ENCODE assay signal across 20 mouse cellular contexts in the genomic region with DNA sequence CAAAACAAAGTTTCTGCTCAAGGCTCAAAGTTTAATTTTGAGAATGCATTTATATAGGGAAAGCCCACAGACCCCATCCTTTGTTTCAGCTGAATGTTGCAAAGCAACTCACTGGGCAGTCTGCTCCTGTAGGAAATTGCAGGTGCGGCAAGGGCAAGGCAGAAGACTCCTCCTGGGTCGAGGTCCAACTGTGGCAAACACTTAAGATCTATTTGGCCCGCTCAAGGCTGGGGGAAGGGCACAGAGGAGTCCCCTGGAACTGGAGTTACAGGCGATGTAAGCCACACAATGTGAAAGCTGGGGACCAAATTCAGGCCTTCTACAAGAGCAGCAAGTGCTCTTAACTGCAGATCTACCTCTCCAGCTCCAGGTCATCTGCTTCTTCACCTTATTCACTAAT. TPM values are rescaled to one million over a fixed set of nuclear protein-coding genes. Genes with fewer than 3 reads are reported as not detected.
DNase-seq lines count a peak whose midpoint lies in the region; ATAC-seq and TF ChIP-seq lines count a peak whose summit lies in the region.
"Had no signal": no experiment of that assay in that cellular context is flagged by ENCODE, and none has a peak within 500 bp of the region (broad histone marks: within the 10 kb centered on the region; RNA-seq: fewer than 3 reads in every experiment).

No protein-coding gene starts in this region.

- H3K4me2 ChIP-seq in kidney, embryonic 15.5 days = no peak overlapping the region
- H3K4me2 ChIP-seq: embryonic facial prominence, embryonic 13.5 days; forebrain, embryonic 12.5 days; heart, embryonic 12.5 days; hindbrain, embryonic 15.5 days had no signal

- H3K4me1 ChIP-seq in kidney, adult 2 months (ENCODE audit: control insufficient read depth, insufficient read depth, low read length) = peaks cover 4% of the 10 kb centered on the region; the same call in 1 of the 2 replicates
- peaks cover 9% of the 10 kb centered on the region; the same call in 1 of the 2 replicates for H3K4me1 ChIP-seq in kidney, embryonic 15.5 days

- H3K36me3 ChIP-seq in kidney, adult 2 months (ENCODE audit: control insufficient read depth, insufficient read depth, low read length) = peaks cover 9% of the 10 kb centered on the region
- H3K36me3 ChIP-seq in kidney, embryonic 15.5 days = peaks cover 9% of the 10 kb centered on the region
- H3K36me3 ChIP-seq: hindbrain, embryonic 15.5 days had no signal

- WGBS in kidney, adult 2 months = 52% methylated on average over 4 of the region's 4 CpGs
- WGBS in kidney, embryonic 15.5 days = 56% methylated on average over 4 of the region's 4 CpGs

- H3K9me3 ChIP-seq in kidney, embryonic 15.5 days (replicated peaks) = no peaks in the 10 kb centered on the region
- H3K9me3 ChIP-seq: embryonic facial prominence, embryonic 13.5 days; forebrain, embryonic 12.5 days; hindbrain, embryonic 15.5 days had no signal

- ATAC-seq in kidney, embryonic 15.5 days (replicated peaks; ENCODE audit: low FRiP score) = no peak
- ATAC-seq: forebrain, embryonic 16.5 days had no signal

- TF ChIP-seq CTCF in kidney, adult 2 months (conservative IDR thresholded peaks at IDR 0.05; ENCODE audit: insufficient read depth, insufficient read length, low read depth, low read length) = no peak

- H3K4me3 ChIP-seq in kidney, adult 2 months (ENCODE audit: insufficient read depth, low read depth, low read length) = no peak overlapping the region; the same call in 1 of the 2 replicates
- no peak overlapping the region for H3K4me3 ChIP-seq in kidney, embryonic 15.5 days (replicated peaks)
- H3K4me3 ChIP-seq: embryonic facial prominence, embryonic 13.5 days; forebrain, embryonic 12.5 days; heart, embryonic 12.5 days; hindbrain, embryonic 15.5 days had no signal

- no peak for TF ChIP-seq POLR2A in kidney, adult 2 months (IDR thresholded peaks at IDR 0.05; ENCODE audit: low read depth, low read length)

- no peaks in the 10 kb centered on the region for H3K27me3 ChIP-seq in kidney, adult 2 months (replicated peaks; ENCODE audit: control insufficient read depth, insufficient read depth, low read length)
- no peaks in the 10 kb centered on the region for H3K27me3 ChIP-seq in kidney, embryonic 15.5 days
- H3K27me3 ChIP-seq: embryonic facial prominence, embryonic 13.5 days; forebrain, embryonic 12.5 days; heart, embryonic 12.5 days; hindbrain, embryonic 15.5 days had no signal

- peak overlapping the region; percentile 49; the same call in 1 of the 2 replicates for H3K27ac ChIP-seq in kidney, adult 2 months (ENCODE audit: insufficient read depth, low read depth, low read length)
- no peak overlapping the region for H3K27ac ChIP-seq in kidney, embryonic 15.5 days
- H3K27ac ChIP-seq: embryonic facial prominence, embryonic 13.5 days; forebrain, embryonic 12.5 days; hindbrain, embryonic 15.5 days had no signal

- no peak overlapping the region for H3K9ac ChIP-seq in kidney, embryonic 15.5 days
- H3K9ac ChIP-seq: embryonic facial prominence, embryonic 13.5 days; forebrain, embryonic 12.5 days; heart, embryonic 12.5 days; hindbrain, embryonic 15.5 days had no signal

- peak; percentile 84 for DNase-seq in kidney, adult 2 months
- DNase-seq in kidney, adult 9 months = peak; percentile 80
- peak; percentile 54 for DNase-seq in kidney, postnatal 14 days
- DNase-seq in yolk sac, embryonic 10.5 days (ENCODE audit: low spot score) = peak; percentile 20
- no peak for DNase-seq in adrenal gland, adult 18-20 months (ENCODE audit: low spot score in 2 of 2)
- no peak for DNase-seq in frontal cortex, adult 2 months (ENCODE audit: extremely low spot score in 1 of 2, low spot score in 1 of 2)
- DNase-seq: adrenal gland, postnatal 10 days; cerebellum, adult 11 months; cerebellum, adult 8-10 months; cerebellum, postnatal 36 days; gastrocnemius, postnatal 14 days had no signal

RNA-seq across cellular contexts. Expression of a gene that starts 2.9 kb away (rescaled TPM):
- 31.2 and 39.7 TPM in 2 replicates for polyA plus RNA-seq in kidney, adult 2 months (2012; rRNA removed)
- 9.0 and 9.5 TPM in 2 replicates for polyA plus RNA-seq in kidney, embryonic 15.5 days (2015; fragmentation: Nextera tagmentation; extraction: Ambion mirVana)
- 1 to 10 TPM; 1.6 to 2.1 TPM for total RNA-seq in adrenal gland, adult 18-20 months (2021)
- polyA plus RNA-seq in frontal cortex, adult 2 months (2012; rRNA removed) = 1.3 and 1.6 TPM in 2 replicates

RNA-seq across cellular contexts. Expression of a gene that starts 30.6 kb away (rescaled TPM):
- polyA plus RNA-seq in kidney, adult 2 months (2012; rRNA removed) = 89.3 and 121 TPM in 2 replicates
- polyA plus RNA-seq in kidney, embryonic 15.5 days (2015; fragmentation: Nextera tagmentation; extraction: Ambion mirVana) = 317 and 331 TPM in 2 replicates
- total RNA-seq in adrenal gland, adult 18-20 months (2021) = 100 to 1,000 TPM; 162 to 186 TPM
- 138 and 166 TPM in 2 replicates for polyA plus RNA-seq in frontal cortex, adult 2 months (2012; rRNA removed)

RNA-seq across cellular contexts. Expression of a gene that starts 30.9 kb away (rescaled TPM):
- polyA plus RNA-seq in kidney, adult 2 months (2012; rRNA removed) = not detected in 2 replicates
- 1.4 TPM in 2 replicates for polyA plus RNA-seq in kidney, embryonic 15.5 days (2015; fragmentation: Nextera tagmentation; extraction: Ambion mirVana)
- total RNA-seq in adrenal gland, adult 18-20 months (2021) = not detected
- 0.34 TPM in 1 of 2 replicates, not detected in the other for polyA plus RNA-seq in frontal cortex, adult 2 months (2012; rRNA removed)
- total RNA-seq: adrenal gland, postnatal 10 days; gastrocnemius, adult 18-20 months; gastrocnemius, postnatal 14 days; heart, adult 8-10 months; heart, postnatal 25 days had no signal

RNA-seq across cellular contexts. Expression of a gene that starts 56.4 kb away (rescaled TPM):
- 8.6 and 10.0 TPM in 2 replicates for polyA plus RNA-seq in kidney, adult 2 months (2012; rRNA removed)
- 34.8 and 37.0 TPM in 2 replicates for polyA plus RNA-seq in kidney, embryonic 15.5 days (2015; fragmentation: Nextera tagmentation; extraction: Ambion mirVana)
- total RNA-seq in adrenal gland, adult 18-20 months (2021) = 10 to 100 TPM; 30.7 to 42.8 TPM
- polyA plus RNA-seq in frontal cortex, adult 2 months (2012; rRNA removed) = 26.9 and 30.1 TPM in 2 replicates

Comparison
In these comparisons a context has a peak if more than half of its experiments do, and no peak if none do; other contexts are left out.
1. DNase-seq: peak in kidney, adult 2 months (single experiment), kidney, adult 9 months (single experiment), kidney, postnatal 14 days (single experiment) and yolk sac, embryonic 10.5 days (single experiment); none in adrenal gland, adult 18-20 months (0 of 2) and frontal cortex, adult 2 months (0 of 2).